Mouse (Mus musculus) neural tube, embryonic 12.5 days (tissue): Measurements from ENCODE around the gene Gm26741. TPM values are rescaled to one million over a fixed set of nuclear protein-coding genes. Genes with fewer than 3 reads are reported as not detected.

ENCODE experiments used
- ATAC-seq: fragments of 200-750 bp; cut with Nextera tagmentation; 2 replicates; pipeline ENCODE4 v1.8.0; 2017; ENCODE audit warnings: low read depth, mild to moderate bottlenecking, moderate TSS enrichment, moderate library complexity; ENCODE audit not compliant: low FRiP score
- H3K27ac ChIP-seq: fragments of 300-500 bp; sonication (generic); 2 replicates; pipeline ENCODE4 v1.5.1; 2016
- H3K27me3 ChIP-seq: fragments of 300-500 bp; sonication (generic); replicated peaks from 2 replicates; pipeline ENCODE4 v1.6.1; 2016; ENCODE audit warnings: mild to moderate bottlenecking
- H3K36me3 ChIP-seq: fragments of 300-500 bp; sonication (generic); 2 replicates; pipeline ENCODE4 v1.6.1; 2016; ENCODE audit warnings: mild to moderate bottlenecking
- H3K4me1 ChIP-seq: fragments of 300-500 bp; sonication (generic); 2 replicates; pipeline ENCODE4 v1.6.1; 2016
- H3K4me2 ChIP-seq: fragments of 300-500 bp; sonication (generic); replicated peaks from 2 replicates; pipeline ENCODE4 v1.6.1; 2016; ENCODE audit warnings: mild to moderate bottlenecking
- H3K4me3 ChIP-seq: fragments of 300-500 bp; sonication (generic); 2 replicates; pipeline ENCODE4 v1.5.1; 2016
- H3K9ac ChIP-seq: fragments of 300-500 bp; sonication (generic); 2 replicates; pipeline ENCODE4 v1.6.1; 2016; ENCODE audit warnings: mild to moderate bottlenecking
- H3K9me3 ChIP-seq: fragments of 300-500 bp; sonication (generic); 2 replicates; pipeline ENCODE4 v1.6.1; 2016; ENCODE audit warnings: mild to moderate bottlenecking
- whole genome bisulfite sequencing: fragments of 180-500 bp; shearing (Covaris S2); methylation state at CpG from one replicate; pipeline ENCODE4 v1.1.7; 2016; 5-methylcytosine and 5-hydroxymethylcytosine counted together
- polyA plus RNA-seq: library from polyadenylated mRNA; unstranded; fragments of >200 nt; fragmentation: Nextera tagmentation; extraction: Ambion mirVana; gene quantifications from 2 replicates; pipeline ENCODE4 v1.2.1, GENCODE M21; 2016

Gene Gm26741
- polyA plus RNA-seq, 1 experiment from 2014 or later: not detected

DNA sequence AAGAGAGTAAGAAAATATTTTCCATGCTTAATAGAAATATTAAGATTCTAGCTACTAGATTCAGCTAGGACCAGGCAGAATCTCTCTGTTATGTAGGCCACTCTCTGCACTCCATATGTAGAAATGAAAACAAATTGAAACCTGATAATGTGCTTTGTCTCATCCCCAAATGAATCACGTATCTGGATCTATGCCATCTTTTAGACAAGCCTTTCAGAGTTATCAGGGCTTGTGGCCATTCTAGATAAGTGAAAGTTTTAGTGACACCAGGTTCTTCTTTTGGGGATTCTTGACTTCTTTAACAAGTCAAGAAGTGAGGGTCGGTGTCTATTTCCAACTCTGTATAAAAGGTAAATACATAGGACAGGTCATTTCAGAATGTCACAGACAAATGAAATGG lies 40.1 kb downstream of the Gm26741 start:
- 79% methylated on average over 2 of the region's 2 CpGs for WGBS
- Histone ChIP-seq H3K4me2 (no peak overlapping the region), H3K4me1 (no peaks in the 10 kb centered on the region), H3K27me3 (no peaks in the 10 kb centered on the region), H3K9me3 (no peaks in the 10 kb centered on the region), H3K27ac (no peak overlapping the region), H3K4me3 (no peak overlapping the region), H3K36me3 (no peaks in the 10 kb centered on the region), H3K9ac (no peak overlapping the region)
- no peak for ATAC-seq

DNA sequence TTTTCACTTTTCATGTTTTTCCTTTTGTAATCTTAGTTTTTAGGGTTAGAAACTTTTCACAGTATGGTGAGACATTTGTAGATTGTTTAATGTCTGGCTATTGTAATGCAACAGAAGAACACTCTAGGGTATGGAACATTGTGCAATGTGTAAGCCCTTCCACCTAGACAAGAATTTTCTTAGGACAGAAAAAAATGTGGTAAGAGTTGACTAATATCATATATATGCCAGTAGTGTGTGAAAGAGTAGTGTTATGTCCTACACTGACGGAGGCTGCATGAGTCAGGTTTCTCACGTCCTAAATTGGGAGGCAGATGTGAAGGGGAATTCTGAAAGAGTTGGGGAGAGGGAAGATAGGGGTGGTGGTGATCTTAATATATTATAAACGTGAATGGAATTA lies 41.2 kb downstream of the Gm26741 start:
- no peak overlapping the region for H3K27ac ChIP-seq
- 67% methylated on average over 3 of the region's 3 CpGs for WGBS
- no peaks in the 10 kb centered on the region for H3K27me3 ChIP-seq
- ATAC-seq: no peak
- no peak overlapping the region for H3K4me2 ChIP-seq
- H3K36me3 ChIP-seq: no peaks in the 10 kb centered on the region
- no peak overlapping the region for H3K9ac ChIP-seq
- H3K9me3 ChIP-seq: no peaks in the 10 kb centered on the region
- no peaks in the 10 kb centered on the region for H3K4me1 ChIP-seq
- H3K4me3 ChIP-seq: no peak overlapping the region

DNA sequence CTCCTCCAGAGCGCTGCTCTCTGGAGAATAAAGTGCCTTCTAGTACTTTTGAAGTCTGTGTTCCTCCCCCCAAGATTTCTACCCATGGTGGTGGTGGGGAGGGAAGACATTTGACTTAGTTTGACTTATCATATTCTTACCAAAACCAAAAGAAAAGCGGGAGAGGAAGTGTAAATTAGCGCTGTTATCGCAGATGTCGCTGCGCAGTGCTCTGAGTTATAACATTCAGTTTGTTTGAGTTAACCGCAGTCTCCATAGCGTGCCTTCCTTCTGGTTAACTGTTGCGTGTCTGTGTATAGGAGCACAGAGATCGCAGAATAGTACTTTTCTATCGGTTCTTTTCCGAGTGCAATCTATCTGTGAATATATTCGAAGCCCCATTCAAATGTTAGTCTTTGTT lies 46.6 kb downstream of the Gm26741 start:
- WGBS: 89% methylated on average over 13 of the region's 13 CpGs
- no peaks in the 10 kb centered on the region for H3K36me3 ChIP-seq
- ATAC-seq: no peak
- no peak overlapping the region for H3K27ac ChIP-seq
- H3K4me1 ChIP-seq: no peaks in the 10 kb centered on the region
- H3K27me3 ChIP-seq: no peaks in the 10 kb centered on the region
- H3K4me3 ChIP-seq: no peak overlapping the region
- H3K9me3 ChIP-seq: no peaks in the 10 kb centered on the region
- no peak overlapping the region for H3K9ac ChIP-seq
- no peak overlapping the region for H3K4me2 ChIP-seq

DNA sequence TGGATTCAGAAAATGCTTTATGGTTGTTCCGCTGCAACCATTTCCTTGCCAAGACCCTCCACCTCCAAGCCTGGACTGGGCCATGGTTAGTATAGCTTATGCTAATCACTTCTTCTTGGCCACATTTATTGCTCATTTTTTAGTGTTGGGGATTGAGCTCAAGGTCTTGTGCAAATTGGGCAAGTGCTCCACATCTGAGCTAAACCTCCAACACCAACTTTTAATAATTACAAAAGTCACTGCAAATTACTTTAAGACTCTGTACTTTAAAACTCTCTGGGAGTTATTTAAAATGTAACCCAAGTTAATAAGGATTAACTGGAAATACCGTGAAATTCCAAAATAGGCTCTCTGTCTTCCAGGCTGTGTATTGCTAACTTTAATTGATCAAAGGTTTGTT lies 49.0 kb downstream of the Gm26741 start:
- Histone ChIP-seq H3K4me1 (no peaks in the 10 kb centered on the region), H3K9ac (no peak overlapping the region), H3K9me3 (no peaks in the 10 kb centered on the region), H3K27ac (no peak overlapping the region), H3K27me3 (no peaks in the 10 kb centered on the region), H3K36me3 (no peaks in the 10 kb centered on the region), H3K4me3 (no peak overlapping the region), H3K4me2 (no peak overlapping the region)
- WGBS: 95% methylated on average over 2 of the region's 2 CpGs
- ATAC-seq: no peak

Other genes with a start within 250 kb of the Gm26741 start
- not detected in 2 replicates for gene Ros1, start 163.5 kb upstream of the Gm26741 start, polyA plus RNA-seq
- gene Dcbld1, start 125.1 kb upstream of the Gm26741 start, polyA plus RNA-seq: 35.0 and 42.0 TPM in 2 replicates
- 31.7 and 35.6 TPM in 2 replicates for gene Gopc, start 23.4 kb downstream of the Gm26741 start, polyA plus RNA-seq
- not detected in 2 replicates for gene Nepn, start 30.2 kb downstream of the Gm26741 start, polyA plus RNA-seq
- gene Nus1, start 58.8 kb downstream of the Gm26741 start, polyA plus RNA-seq: 17.0 and 17.2 TPM in 2 replicates